Mouse (Mus musculus) testis, adult 2 months (tissue): ENCODE results near the gene Lingo1. TPM values are rescaled to one million over a fixed set of nuclear protein-coding genes. Genes with fewer than 3 reads are reported as not detected.

Source experiments
- H3K27ac ChIP-seq: fragments of 200-500 bp; 2 replicates; pipeline ENCODE4 v1.5.1; 2012; ENCODE audit warnings: low read depth, low read length; ENCODE audit not compliant: control insufficient read depth, insufficient read depth
- H3K27me3 ChIP-seq: fragments of 200-500 bp; 2 replicates; pipeline ENCODE4 v1.6.1; 2012; ENCODE audit warnings: mild to moderate bottlenecking, low read length, moderate library complexity; ENCODE audit not compliant: control insufficient read depth, insufficient read depth
- H3K36me3 ChIP-seq: fragments of 200-500 bp; 2 replicates; pipeline ENCODE4 v1.6.1; 2012; ENCODE audit warnings: mild to moderate bottlenecking, low read length; ENCODE audit not compliant: control insufficient read depth, insufficient read depth
- H3K4me1 ChIP-seq: fragments of 200-500 bp; 2 replicates; pipeline ENCODE4 v1.6.1; 2012; ENCODE audit warnings: low read length; ENCODE audit not compliant: control insufficient read depth, insufficient read depth
- H3K4me3 ChIP-seq: fragments of 200-500 bp; 2 replicates; pipeline ENCODE4 v1.5.1; 2012; ENCODE audit warnings: low read depth, mild to moderate bottlenecking, low read length, moderate library complexity, mixed read lengths; ENCODE audit not compliant: control insufficient read depth
- CTCF ChIP-seq: fragments of 200-500 bp; IDR thresholded peaks from 2 replicates; pipeline ENCODE4 v1.5.1; 2012; ENCODE audit warnings: low read depth, mild to moderate bottlenecking, inconsistent platforms, low read length, moderate library complexity; ENCODE audit not compliant: control insufficient read depth, insufficient read depth, insufficient replicate concordance
- POLR2A ChIP-seq: fragments of 200-500 bp; IDR thresholded peaks from 2 replicates; pipeline ENCODE4 v1.6.1; 2012; ENCODE audit warnings: low read depth, mild to moderate bottlenecking, inconsistent platforms, low read length, moderate library complexity; ENCODE audit not compliant: control insufficient read depth
- polyA plus RNA-seq: library from polyadenylated mRNA; depleted of rRNA; stranded (reverse); fragments of >200 nt; gene quantifications from 2 replicates; pipeline ENCODE4 v1.2.3, GENCODE M21; 2012; rRNA removed

The Lingo1 gene
- polyA plus RNA-seq, 1 experiment: 6.8 TPM

DNA sequence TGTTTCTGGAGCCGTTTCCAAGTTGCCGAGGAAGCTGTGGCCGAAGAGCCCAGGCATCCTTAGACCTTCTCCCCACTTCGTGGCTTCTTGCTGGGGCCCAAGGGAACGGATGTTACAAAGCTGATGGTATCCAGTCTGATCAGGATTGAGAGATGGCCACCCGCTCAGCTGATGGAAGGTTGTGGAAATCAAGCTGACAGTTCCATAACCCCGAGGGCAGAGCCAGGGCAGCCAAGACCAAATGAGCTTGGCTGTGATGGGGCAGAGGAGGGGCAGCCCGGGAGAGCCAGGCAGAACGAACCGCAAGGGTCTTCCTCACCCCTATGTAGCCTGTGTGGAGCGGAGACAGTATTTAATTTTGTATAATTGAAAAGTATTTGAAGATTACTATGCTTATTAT, 218.9 kb downstream of the Lingo1 start:
- H3K4me1 ChIP-seq: peaks cover 5% of the 10 kb centered on the region
- H3K27ac ChIP-seq: no peak overlapping the region

DNA sequence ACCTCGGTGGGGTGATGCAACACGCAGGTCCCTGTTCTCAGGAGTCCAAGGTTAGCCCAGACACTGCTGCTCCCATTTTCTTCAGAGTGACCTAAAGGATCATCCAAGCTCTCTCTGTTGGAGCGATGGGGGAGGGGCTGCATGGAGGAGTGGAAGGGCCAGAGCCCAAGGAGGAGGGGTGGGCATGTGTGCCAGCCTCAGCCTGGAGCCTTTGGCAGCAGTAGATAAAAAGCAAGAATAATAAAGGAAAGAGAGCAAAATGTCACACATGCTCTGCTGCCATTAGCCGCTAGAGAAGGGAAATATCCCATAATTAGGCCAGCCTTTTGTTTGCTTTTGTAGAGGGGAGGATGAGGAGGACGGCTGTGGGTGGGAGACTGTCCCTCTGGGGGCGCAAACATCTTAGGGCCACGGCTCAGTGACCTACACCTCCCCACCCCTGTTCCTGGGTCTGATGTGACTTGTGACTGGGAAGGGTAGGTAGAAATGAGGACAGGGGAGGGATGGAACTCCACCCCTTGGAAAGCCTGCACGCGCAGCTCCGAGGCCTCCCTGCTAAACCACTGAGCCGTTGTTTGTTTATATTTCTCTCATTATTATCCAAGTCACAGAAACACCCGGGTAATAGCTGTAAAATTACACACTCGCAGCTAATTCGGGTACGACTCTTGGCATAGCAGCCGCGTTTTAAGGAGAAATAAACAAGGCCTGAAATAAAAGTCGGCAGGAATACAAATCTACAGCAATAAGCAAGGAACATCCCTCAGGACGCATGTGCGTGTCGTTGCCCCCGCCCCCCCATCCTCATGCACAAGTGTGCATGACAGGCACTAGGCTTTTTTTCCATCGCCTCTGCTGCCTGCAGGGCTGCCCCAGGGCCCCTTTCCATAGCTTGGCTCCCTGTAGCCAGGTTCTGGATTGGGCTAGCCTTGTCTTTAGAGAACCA, 223.5 kb downstream of the Lingo1 start:
- no peak overlapping the region for H3K4me3 ChIP-seq
- peaks cover 5% of the 10 kb centered on the region for H3K4me1 ChIP-seq
- TF ChIP-seq CTCF (no peak), POLR2A (no peak)
- no peaks in the 10 kb centered on the region for H3K27me3 ChIP-seq
- H3K27ac ChIP-seq: no peak overlapping the region
- no peaks in the 10 kb centered on the region for H3K36me3 ChIP-seq

More for the DNA sequence above, 218.9 kb downstream of the Lingo1 start:
- TF ChIP-seq CTCF: no peak
- TF ChIP-seq POLR2A: no peak
- Histone ChIP-seq H3K36me3 (no peaks in the 10 kb centered on the region), H3K27me3 (no peaks in the 10 kb centered on the region), H3K4me3 (no peak overlapping the region)

Other genes starting within 250 kb of the Lingo1 start
- gene Odf3l1, start 68.2 kb upstream of the Lingo1 start, polyA plus RNA-seq: 293 and 304 TPM in 2 replicates
- gene Cspg4, start 68.6 kb upstream of the Lingo1 start, polyA plus RNA-seq: 1.1 and 1.2 TPM in 2 replicates
- 5.2 and 7.0 TPM in 2 replicates for gene Snx33, start 131.9 kb upstream of the Lingo1 start, polyA plus RNA-seq
- 42.3 and 44.2 TPM in 2 replicates for gene Imp3, start 141.0 kb upstream of the Lingo1 start, polyA plus RNA-seq
- gene Snupn, start 154.4 kb upstream of the Lingo1 start, polyA plus RNA-seq: 11.9 and 14.1 TPM in 2 replicates
- gene Ptpn9, start 198.5 kb upstream of the Lingo1 start, polyA plus RNA-seq: 21.9 and 22.0 TPM in 2 replicates